Mouse (Mus musculus): ENCODE measurements around the gene Fcer1a. TPM values are rescaled to one million over a fixed set of nuclear protein-coding genes. Genes with fewer than 3 reads are reported as not detected.

Gene Fcer1a
- not detected for total RNA-seq (2023)

DNA sequence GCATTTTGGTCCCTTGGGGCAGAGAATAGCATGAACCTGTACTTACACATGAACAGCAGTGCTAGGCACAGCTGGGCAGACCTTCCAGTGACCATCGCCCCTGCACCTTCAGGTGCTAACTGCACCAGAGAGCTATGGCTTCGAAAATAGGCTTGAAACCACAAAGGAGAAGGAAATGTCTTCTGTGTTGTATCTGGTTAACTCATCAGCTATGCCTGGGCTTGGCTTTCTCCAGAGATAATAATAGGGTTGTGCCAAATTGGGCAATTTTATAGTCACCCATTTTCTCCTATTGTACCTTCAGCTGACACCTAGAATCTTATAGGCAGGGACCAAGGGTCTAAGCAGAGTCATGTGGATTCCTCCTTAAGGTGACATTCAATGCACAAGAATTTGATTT, at the start of gene Fcer1a:
TSS of gene Fcer1a (minus strand) at position 134 of the 400 bp plus-strand sequence.

GRCm38 (mm10) chr1:173265701-173266100, 38.7 kb upstream of the Fcer1a start, which contains the start of gene Olfr418:
Gene Olfr418 (plus strand): TSS chr1:173266001.

DNA sequence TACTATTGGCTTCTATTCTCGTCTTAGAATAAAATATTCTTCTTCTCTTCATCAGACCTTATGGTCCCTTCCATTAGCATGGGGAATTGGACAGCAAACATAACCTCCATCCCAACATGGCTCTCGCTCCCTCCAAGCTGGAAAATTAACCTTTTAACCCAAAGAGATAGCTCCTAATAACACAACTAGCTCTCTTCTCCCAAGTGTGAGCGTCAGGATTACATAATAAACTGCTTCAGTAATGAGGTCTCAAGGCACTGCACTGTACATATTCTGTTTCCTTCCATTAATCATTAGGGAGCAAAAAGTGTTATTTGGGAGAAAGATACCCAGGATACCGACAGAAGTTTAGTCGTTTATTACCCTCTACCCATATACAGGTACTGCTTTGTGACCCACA, 14.9 kb downstream of the Fcer1a start, which contains the start of gene Olfr1404:
TSS of gene Olfr1404 (plus strand) at position 301 of the 400 bp plus-strand sequence.

DNA sequence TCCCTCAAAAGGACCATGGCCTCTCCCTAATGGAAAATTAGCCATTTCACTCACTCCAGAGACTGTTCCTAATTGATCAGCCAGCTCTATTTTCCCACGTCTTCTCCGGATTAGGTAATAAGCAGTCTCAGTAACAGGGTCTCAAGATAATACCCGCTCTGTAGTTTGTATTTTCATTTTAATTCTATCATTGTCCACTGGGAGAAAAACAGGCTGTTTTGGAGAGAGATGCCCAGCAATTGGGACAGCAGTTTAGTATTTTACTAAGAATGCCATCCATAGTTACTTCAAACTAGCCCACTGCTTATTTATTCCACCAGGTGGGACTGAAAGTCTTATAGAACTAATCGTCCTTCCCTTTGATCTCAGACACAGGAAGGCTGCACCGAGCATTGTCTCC, 29.5 kb downstream of the Fcer1a start, which contains the start of gene Olfr218:
TSS of gene Olfr218 (plus strand) at position 301 of the 400 bp plus-strand sequence.

DNA sequence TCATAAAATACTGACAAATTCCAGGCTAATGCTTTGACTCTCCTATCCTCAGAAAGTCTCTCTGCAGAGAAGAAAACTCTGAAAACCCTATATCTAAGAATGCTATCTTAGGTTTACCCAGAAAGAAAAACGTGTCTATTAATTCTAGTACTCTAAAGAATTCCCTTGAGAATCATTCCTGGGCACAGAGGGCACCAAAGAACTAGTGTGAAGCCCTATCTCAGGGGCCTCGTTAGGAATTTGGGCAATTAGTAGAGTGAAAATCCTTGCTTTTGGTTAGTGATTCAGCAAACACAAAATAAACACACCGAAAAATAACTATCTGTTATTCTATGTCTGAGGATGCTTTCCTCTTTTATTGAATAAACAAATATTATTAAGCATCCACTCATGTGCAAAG, 36.5 kb downstream of the Fcer1a start, which contains the start of gene Olfr1406:
TSS of gene Olfr1406 (minus strand) at position 101 of the 400 bp plus-strand sequence.

Other genes with a start within 250 kb of the Fcer1a start
- not detected for gene Olfr1408, start 89.8 kb downstream of the Fcer1a start, total RNA-seq (2023)
- not detected for gene Olfr1406, start 36.6 kb downstream of the Fcer1a start, total RNA-seq (2023)
- gene Olfr218, start 29.4 kb downstream of the Fcer1a start, total RNA-seq (2023): not detected
- gene Olfr1404, start 14.8 kb downstream of the Fcer1a start, total RNA-seq (2023): not detected
- not detected for gene Olfr418, start 38.8 kb upstream of the Fcer1a start, total RNA-seq (2023)
- gene Mptx2, start 50.6 kb upstream of the Fcer1a start, total RNA-seq (2023): not detected
- gene Ackr1, start 106.5 kb upstream of the Fcer1a start, total RNA-seq (2023): not detected
- 65.8 TPM for gene Aim2, start 123.7 kb upstream of the Fcer1a start, total RNA-seq (2023)
- gene Cadm3, start 140.5 kb upstream of the Fcer1a start, total RNA-seq (2023): 0.15 TPM